Mouse (Mus musculus) urinary bladder, postnatal 10 days (tissue): ENCODE measurements around the gene Efhd1.

Source experiments
- DNase-seq: peaks from one replicate; pipeline ENCODE4 v3.0.0; 2022; ENCODE audit warnings: low spot score

The Efhd1 gene

GRCm38 (mm10) chr1:87308952-87309351 is 44.8 kb downstream of the Efhd1 start:
- DNase-seq, result no peak

- DNase-seq, result no peak
Observed at GRCm38 (mm10) chr1:87309621-87310020, 45.5 kb downstream of the Efhd1 start.

- no peak for DNase-seq
Observed at GRCm38 (mm10) chr1:87312681-87313080, 48.5 kb downstream of the Efhd1 start.

GRCm38 (mm10) chr1:87313116-87313515 is 49.0 kb downstream of the Efhd1 start:
- DNase-seq, result no peak

- DNase-seq, result no peak
Observed at GRCm38 (mm10) chr1:87313843-87314570, 49.8 kb downstream of the Efhd1 start.

GRCm38 (mm10) chr1:87315431-87315830 is 51.3 kb downstream of the Efhd1 start:
- no peak for DNase-seq

GRCm38 (mm10) chr1:87315894-87316293 is 51.7 kb downstream of the Efhd1 start:
- no peak for DNase-seq

- no peak for DNase-seq
Observed at GRCm38 (mm10) chr1:87316672-87317071, 52.5 kb downstream of the Efhd1 start.

GRCm38 (mm10) chr1:87321071-87321470 is 56.9 kb downstream of the Efhd1 start:
- DNase-seq, result no peak

- DNase-seq, result no peak
Observed at GRCm38 (mm10) chr1:87322778-87323177, 58.6 kb downstream of the Efhd1 start.

- no peak for DNase-seq
Observed at GRCm38 (mm10) chr1:87324649-87325048, 60.5 kb downstream of the Efhd1 start.

GRCm38 (mm10) chr1:87326742-87327163 is 62.6 kb downstream of the Efhd1 start, which contains the start of gene Gigyf2:
Gene Gigyf2 (plus strand): TSS chr1:87326998.
- peak; percentile 89 for DNase-seq

- peak; percentile 14 for DNase-seq
Observed at GRCm38 (mm10) chr1:87327165-87327861, 63.1 kb downstream of the Efhd1 start.

GRCm38 (mm10) chr1:87331774-87332173 is 67.6 kb downstream of the Efhd1 start:
- no peak for DNase-seq

GRCm38 (mm10) chr1:87350576-87350975 is 86.4 kb downstream of the Efhd1 start:
- no peak for DNase-seq

- no peak for DNase-seq
Observed at GRCm38 (mm10) chr1:87360276-87360675, 96.1 kb downstream of the Efhd1 start.
